Mouse (Mus musculus): ENCODE measurements at regions not wholly inside any gene's neighbourhood (a gene's known extent, or its start where the extent isn't known, plus 50 kb on each side); places are given as distances from the start of the nearest gene placed in this dataset.

- DNase-seq (ENCODE audit: inconsistent ontology term): peak; percentile 89
Observed at GRCm38 (mm10) chr10:3630763-3631223, 90.8 kb downstream of the Iyd start.

- peak; percentile 82 for DNase-seq (ENCODE audit: inconsistent ontology term)
Observed at GRCm38 (mm10) chr10:3633871-3634496, 93.9 kb downstream of the Iyd start.

- no peak for DNase-seq (ENCODE audit: inconsistent ontology term)
Observed at GRCm38 (mm10) chr10:3644111-3644510, 96.1 kb upstream of the Plekhg1 start.

GRCm38 (mm10) chr10:3645030-3645429 lies 95.1 kb upstream of the Plekhg1 start:
- DNase-seq (ENCODE audit: inconsistent ontology term): no peak

- DNase-seq (ENCODE audit: inconsistent ontology term): no peak
Observed at GRCm38 (mm10) chr10:3646151-3646910, 93.8 kb upstream of the Plekhg1 start.

- no peak for DNase-seq (ENCODE audit: inconsistent ontology term)
Observed at GRCm38 (mm10) chr10:3647811-3648731, 92.1 kb upstream of the Plekhg1 start.

- no peak for DNase-seq (ENCODE audit: inconsistent ontology term)
Observed at GRCm38 (mm10) chr10:3649983-3650382, 90.2 kb upstream of the Plekhg1 start.

GRCm38 (mm10) chr10:3650561-3650960 lies 89.6 kb upstream of the Plekhg1 start:
- DNase-seq (ENCODE audit: inconsistent ontology term): no peak

GRCm38 (mm10) chr10:3652522-3652921 lies 87.6 kb upstream of the Plekhg1 start:
- DNase-seq (ENCODE audit: inconsistent ontology term): no peak

GRCm38 (mm10) chr10:3656081-3656480 lies 84.1 kb upstream of the Plekhg1 start:
- no peak for DNase-seq (ENCODE audit: inconsistent ontology term)

- DNase-seq (ENCODE audit: inconsistent ontology term): no peak
Observed at GRCm38 (mm10) chr10:3662156-3662555, 78.0 kb upstream of the Plekhg1 start.

GRCm38 (mm10) chr10:3662571-3662970 lies 77.6 kb upstream of the Plekhg1 start:
- no peak for DNase-seq (ENCODE audit: inconsistent ontology term)

- DNase-seq (ENCODE audit: inconsistent ontology term): no peak
Observed at GRCm38 (mm10) chr10:3663296-3663695, 76.9 kb upstream of the Plekhg1 start.

GRCm38 (mm10) chr10:3684481-3684880 lies 55.7 kb upstream of the Plekhg1 start:
- no peak for DNase-seq (ENCODE audit: inconsistent ontology term)

Measured in Muller cell, postnatal 12 days (primary cell).